Mouse (Mus musculus): ENCODE results near the gene Stat6.

DNA sequence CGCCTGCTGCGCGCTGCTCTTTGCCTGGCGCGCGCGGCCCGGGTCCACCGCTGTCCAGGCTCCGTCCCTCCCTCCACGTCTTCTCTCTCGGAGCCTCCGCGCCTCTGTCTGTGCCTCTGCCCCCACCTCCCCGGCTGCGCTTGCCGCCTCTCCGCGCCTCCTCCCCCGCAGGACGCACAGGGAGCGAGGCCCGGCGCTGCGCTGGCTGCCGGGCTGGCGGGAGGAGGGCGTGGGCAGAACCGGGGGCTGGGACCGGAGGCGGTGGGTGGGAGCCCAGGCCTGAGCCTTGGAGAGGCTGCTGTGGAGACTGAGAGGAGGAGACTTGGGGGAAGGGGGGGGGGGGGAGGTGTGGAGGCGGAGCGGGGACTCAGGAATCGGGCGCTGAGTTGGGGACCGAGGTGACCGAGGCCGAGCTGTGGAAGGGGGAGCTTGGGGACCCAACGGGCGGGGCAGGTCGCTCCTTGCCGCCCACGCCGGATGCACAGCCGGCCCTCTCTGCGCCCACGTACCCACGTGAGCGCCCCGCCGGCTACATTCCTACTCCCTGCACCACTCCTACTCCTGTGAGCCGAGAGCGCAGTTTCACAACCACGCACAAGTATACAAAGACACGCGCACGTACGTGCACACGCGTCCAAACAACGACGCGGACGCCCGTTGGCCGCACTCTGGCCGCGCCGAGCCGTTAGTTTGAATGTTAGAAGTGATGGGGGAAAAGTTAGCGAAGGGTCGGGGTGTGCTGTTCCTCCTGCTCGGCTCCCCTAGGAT, 23.9 kb downstream of the Stat6 start, which contains the start of gene Nemp1:
- TF ChIP-seq CTCF (IDR thresholded peaks at IDR 0.05; ENCODE audit: low read depth, low read length) (no peak), EP300 (IDR thresholded peaks at IDR 0.05; ENCODE audit: insufficient read depth, low read depth, low read length) (no peak)

Data from ES-Bruce4 (cell line).